Mouse (Mus musculus): ENCODE measurements around the gene Uba52. TPM values are rescaled to one million over a fixed set of nuclear protein-coding genes. Genes with fewer than 3 reads are reported as not detected.
"Not testable (repeated sequence)": the region's sequence is repeated elsewhere in the genome, so short reads cannot be mapped to it uniquely, and the experiment has no call there.

The Uba52 gene
- total and polyA plus RNA-seq, 2 experiments from 2014 or later = 402 to 736 TPM

DNA sequence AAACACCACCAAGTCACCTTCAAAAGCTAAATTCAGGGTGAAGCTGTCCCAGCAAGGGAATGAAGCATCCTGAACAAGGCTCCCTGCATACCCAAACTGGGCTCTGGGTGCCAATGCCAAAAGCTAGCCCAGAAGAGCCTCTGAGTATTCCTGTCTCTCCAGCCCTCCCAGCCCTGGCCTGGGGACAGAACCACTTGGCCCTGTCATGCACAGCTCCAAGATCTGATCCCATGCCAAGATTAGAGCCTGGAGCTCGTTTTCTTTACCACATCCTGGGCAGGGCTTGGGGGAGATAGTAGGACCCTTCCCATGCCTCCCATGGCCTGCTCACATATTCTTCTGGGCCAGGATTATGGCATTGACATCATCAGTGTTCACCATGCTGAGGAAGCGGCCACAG is 9.0 kb upstream of the Uba52 start:
- Histone ChIP-seq H3K27me3 (ENCODE audit: insufficient read depth, low read length) (no peaks in the 10 kb centered on the region), H3K27ac (ENCODE audit: low read depth, low read length) (no peak overlapping the region)
- TF ChIP-seq CTCF (IDR thresholded peaks at IDR 0.05) = no peak

DNA sequence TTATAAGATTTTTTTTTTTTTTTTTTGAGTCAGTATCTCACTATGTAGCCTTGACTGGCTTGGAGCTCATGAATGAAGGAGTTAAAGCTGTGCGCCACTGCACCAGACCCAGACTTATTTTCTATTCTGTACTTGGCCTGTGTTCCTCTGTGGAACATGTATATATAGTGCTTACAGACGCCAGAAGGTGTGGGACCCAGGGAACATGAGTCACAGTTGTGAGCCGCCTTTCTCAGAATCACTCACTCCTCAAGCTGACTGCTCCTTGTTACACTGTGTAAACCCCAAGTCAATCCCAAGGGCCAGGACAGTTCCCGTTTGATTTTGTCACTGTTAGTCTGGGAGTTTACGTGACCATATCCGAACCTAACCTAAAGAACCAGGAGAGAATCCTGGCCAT is 8.4 kb upstream of the Uba52 start:
- DNase-seq (ENCODE audit: low spot score) (no peak), ATAC-seq (ENCODE audit: low FRiP score) (no peak)
- 95% methylated on average over 6 of the region's 6 CpGs for WGBS
- TF ChIP-seq CTCF (IDR thresholded peaks at IDR 0.05) = no peak
- no peaks in the 10 kb centered on the region for H3K27me3 ChIP-seq (ENCODE audit: insufficient read depth, low read length)
- no peak overlapping the region for H3K4me3 ChIP-seq (ENCODE audit: low read depth, low read length)
- 0 out of 2 replicates have a peak, but pooled peaks cover 3% of the 10 kb centered on the region for H3K4me1 ChIP-seq (ENCODE audit: insufficient read depth, low read length)
- no peak overlapping the region for H3K4me2 ChIP-seq (ENCODE audit: low read depth, low read length, poor library complexity, severe bottlenecking)
- no peak overlapping the region for H3K27ac ChIP-seq (ENCODE audit: low read depth, low read length)
- H3K9me3 ChIP-seq (ENCODE audit: low read length) = no peaks in the 10 kb centered on the region
- peaks cover 22% of the 10 kb centered on the region for H3K36me3 ChIP-seq (ENCODE audit: insufficient read depth, low read length)
- H3K9ac ChIP-seq (replicated peaks; ENCODE audit: low read length, poor library complexity, severe bottlenecking) = no peak overlapping the region

More for the DNA sequence above, 9.0 kb upstream of the Uba52 start:
- peaks cover 22% of the 10 kb centered on the region for H3K36me3 ChIP-seq (ENCODE audit: insufficient read depth, low read length)
- no peak overlapping the region for H3K9ac ChIP-seq (replicated peaks; ENCODE audit: low read length, poor library complexity, severe bottlenecking)
- H3K4me3 ChIP-seq (ENCODE audit: low read depth, low read length) = no peak overlapping the region
- H3K4me2 ChIP-seq (ENCODE audit: low read depth, low read length, poor library complexity, severe bottlenecking) = no peak overlapping the region
- no peaks in the 10 kb centered on the region for H3K9me3 ChIP-seq (ENCODE audit: low read length)
- DNase-seq (ENCODE audit: low spot score) (no peak), ATAC-seq (ENCODE audit: low FRiP score) (no peak)
- 66% methylated on average over 2 of the region's 2 CpGs for WGBS
- H3K4me1 ChIP-seq (ENCODE audit: insufficient read depth, low read length) = 0 out of 2 replicates have a peak, but pooled peaks cover 3% of the 10 kb centered on the region

DNA sequence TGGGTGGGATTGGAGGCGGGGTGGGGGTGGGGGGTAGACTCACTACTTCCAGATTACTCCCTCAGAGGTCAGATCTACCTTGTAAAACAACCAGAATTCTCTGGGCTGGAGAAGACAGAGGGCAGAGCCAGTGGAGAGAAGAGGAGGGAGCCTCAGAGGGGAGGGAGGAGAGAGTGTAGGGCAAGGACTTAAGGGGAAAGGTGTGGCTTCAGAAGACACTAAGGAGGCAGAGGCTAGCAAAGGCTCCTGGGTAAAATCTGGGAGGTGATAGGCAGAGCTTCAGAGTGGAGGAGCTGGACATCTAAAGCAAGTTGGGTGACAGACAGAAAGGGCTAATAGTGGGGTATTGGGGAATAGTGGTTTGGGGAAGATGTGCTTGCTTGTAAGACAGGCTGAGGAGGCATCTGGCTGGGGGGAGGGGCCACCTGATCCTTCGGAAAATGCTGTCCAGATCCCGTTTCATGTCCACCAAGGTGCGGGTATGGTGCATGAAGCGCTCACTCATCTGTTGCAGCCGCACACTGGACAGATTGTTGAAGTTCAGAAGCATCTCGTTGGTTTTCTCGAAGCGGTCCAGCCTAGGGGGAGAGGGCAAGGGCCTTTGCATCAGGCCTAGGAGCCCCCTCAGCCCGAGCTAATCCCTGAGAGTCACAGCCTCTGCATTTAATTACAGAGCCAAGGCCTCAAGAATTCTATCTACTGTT is 7.5 kb upstream of the Uba52 start:
- 71% methylated on average over 10 of the region's 10 CpGs for WGBS
- Histone ChIP-seq H3K4me3 (ENCODE audit: low read depth, low read length) (no peak overlapping the region), H3K4me1 (ENCODE audit: insufficient read depth, low read length) (no peaks in the 10 kb centered on the region), H3K4me2 (ENCODE audit: low read depth, low read length, poor library complexity, severe bottlenecking) (no peak overlapping the region), H3K36me3 (ENCODE audit: insufficient read depth, low read length) (peaks cover 22% of the 10 kb centered on the region), H3K9me3 (ENCODE audit: low read length) (no peaks in the 10 kb centered on the region), H3K9ac (replicated peaks; ENCODE audit: low read length, poor library complexity, severe bottlenecking) (no peak overlapping the region), H3K27ac (ENCODE audit: low read depth, low read length) (no peak overlapping the region), H3K27me3 (ENCODE audit: insufficient read depth, low read length) (no peaks in the 10 kb centered on the region)
- DNase-seq (ENCODE audit: low spot score) = no peak
- no peak for ATAC-seq (ENCODE audit: low FRiP score)
- no peak for TF ChIP-seq CTCF (IDR thresholded peaks at IDR 0.05)

DNA sequence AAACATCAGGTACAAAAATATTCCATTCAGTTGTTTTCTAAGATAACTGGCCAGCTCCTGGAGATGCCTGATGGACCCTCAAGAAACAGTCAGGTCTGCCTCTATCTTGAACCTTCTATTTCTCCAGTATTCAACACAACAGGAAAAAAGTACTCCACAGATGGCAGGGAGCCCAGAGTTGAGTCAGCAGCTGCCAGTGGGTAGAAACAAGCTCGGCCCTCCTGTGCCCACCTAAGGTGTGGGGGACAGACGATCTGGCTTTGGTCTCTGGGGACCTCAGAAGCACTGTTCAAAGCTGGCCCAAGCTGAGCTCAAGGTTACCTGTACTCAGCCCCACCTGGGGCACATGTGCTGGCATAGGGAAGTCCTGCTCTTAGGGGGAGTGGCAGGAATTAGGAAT is 2.8 kb upstream of the Uba52 start:
- Histone ChIP-seq H3K9me3 (ENCODE audit: low read length) (no peaks in the 10 kb centered on the region), H3K27ac (ENCODE audit: low read depth, low read length) (no peak overlapping the region), H3K9ac (replicated peaks; ENCODE audit: low read length, poor library complexity, severe bottlenecking) (no peak overlapping the region), H3K27me3 (ENCODE audit: insufficient read depth, low read length) (no peaks in the 10 kb centered on the region), H3K4me1 (ENCODE audit: insufficient read depth, low read length) (peaks cover 7% of the 10 kb centered on the region; the same call in 1 of the 2 replicates), H3K4me3 (ENCODE audit: low read depth, low read length) (no peak overlapping the region), H3K36me3 (ENCODE audit: insufficient read depth, low read length) (peaks cover 16% of the 10 kb centered on the region), H3K4me2 (ENCODE audit: low read depth, low read length, poor library complexity, severe bottlenecking) (no peak overlapping the region)
- DNase-seq (ENCODE audit: low spot score) (no peak), ATAC-seq (ENCODE audit: low FRiP score) (no peak)
- 65% methylated on average over 2 of the region's 2 CpGs for WGBS
- no peak for TF ChIP-seq CTCF (IDR thresholded peaks at IDR 0.05)

DNA sequence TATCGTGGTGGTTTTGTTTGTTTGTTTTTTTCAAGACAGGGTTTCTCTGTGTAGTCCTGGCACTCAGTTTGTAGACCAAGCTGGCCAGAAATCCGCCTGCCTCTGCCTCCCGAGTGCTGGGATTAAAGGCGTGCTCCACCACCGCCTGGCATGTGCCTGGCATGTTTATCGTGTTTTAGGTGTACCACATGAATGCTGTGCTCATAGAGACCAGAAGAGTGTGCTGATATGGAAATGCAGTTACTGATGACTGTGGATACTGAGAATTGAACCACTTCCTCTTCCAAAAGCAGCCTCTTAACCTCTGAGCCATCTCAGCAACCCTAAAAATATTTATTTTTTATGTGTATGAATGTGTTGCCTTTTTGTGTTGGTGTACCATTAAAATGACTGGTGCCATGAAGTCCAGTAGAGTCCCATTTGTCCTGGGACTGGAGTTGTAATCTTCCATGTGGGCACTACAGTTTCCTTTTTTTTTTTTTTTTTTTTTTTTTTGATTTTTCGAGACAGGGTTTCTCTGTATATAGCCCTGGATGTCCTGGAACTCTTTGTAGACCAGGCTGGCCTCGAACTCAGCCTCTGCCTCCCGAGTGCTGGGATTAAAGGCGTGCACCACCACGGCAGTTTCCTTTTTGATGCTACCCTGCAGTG is 1.8 kb upstream of the Uba52 start:
- no peak overlapping the region for H3K9ac ChIP-seq (replicated peaks; ENCODE audit: low read length, poor library complexity, severe bottlenecking)
- no peak overlapping the region for H3K27ac ChIP-seq (ENCODE audit: low read depth, low read length)
- no peak overlapping the region for H3K4me2 ChIP-seq (ENCODE audit: low read depth, low read length, poor library complexity, severe bottlenecking)
- peaks cover 7% of the 10 kb centered on the region; the same call in 1 of the 2 replicates for H3K4me1 ChIP-seq (ENCODE audit: insufficient read depth, low read length)
- DNase-seq (ENCODE audit: low spot score) = no peak
- no peaks in the 10 kb centered on the region for H3K27me3 ChIP-seq (ENCODE audit: insufficient read depth, low read length)
- H3K36me3 ChIP-seq (ENCODE audit: insufficient read depth, low read length) = peaks cover 16% of the 10 kb centered on the region
- H3K4me3 ChIP-seq (ENCODE audit: low read depth, low read length) = no peak overlapping the region
- H3K9me3 ChIP-seq (ENCODE audit: low read length) = no peaks in the 10 kb centered on the region
- TF ChIP-seq CTCF (IDR thresholded peaks at IDR 0.05) = no peak
- no peak for ATAC-seq (ENCODE audit: low FRiP score)
- 93% methylated on average over 11 of the region's 11 CpGs for WGBS

DNA sequence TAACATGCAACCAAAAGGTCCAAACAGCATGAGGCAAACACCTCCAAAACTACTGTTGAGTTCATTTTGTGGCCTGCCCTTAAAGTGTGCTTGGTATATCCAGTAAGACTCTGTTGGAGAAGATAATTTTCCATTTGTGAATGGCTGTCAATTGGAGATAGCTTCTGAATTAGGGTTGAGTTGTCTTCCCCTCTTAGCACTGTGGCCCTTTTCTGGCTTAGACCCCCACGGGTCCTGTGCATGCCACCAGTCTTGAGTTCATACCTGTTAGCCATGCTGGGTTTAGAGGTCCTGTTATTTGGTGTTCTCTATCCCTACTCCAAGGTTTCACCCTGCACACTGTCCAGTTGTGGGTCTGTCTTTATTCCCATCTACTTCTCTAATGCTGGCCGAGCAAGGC is 1.2 kb upstream of the Uba52 start:
- no peak for TF ChIP-seq CTCF (IDR thresholded peaks at IDR 0.05)
- WGBS = 98% methylated on average over 2 of the region's 2 CpGs
- ATAC-seq (ENCODE audit: low FRiP score) = no peak

DNA sequence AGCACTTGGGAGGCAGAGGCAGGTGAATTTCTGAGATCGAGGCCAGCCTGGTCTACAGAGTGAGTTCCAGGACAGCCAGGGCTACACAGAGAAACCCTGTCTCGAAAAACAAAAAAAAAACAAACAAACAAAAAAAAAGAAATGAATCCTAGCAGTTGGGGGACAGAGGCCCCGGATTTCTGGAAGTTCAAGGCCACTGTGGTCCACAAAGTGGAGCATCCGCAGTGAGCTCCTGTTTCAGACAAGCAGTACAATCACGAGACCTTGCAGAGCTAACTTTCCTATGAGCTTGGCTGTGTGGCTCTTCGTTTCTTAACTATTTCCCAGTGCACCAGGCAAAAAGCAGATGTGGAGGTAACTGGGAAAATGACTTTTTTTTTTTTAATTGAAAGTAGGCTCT is 573 bp upstream of the Uba52 start:
- not testable (repeated sequence) for H3K4me1 ChIP-seq (ENCODE audit: insufficient read depth, low read length); H3K27me3 ChIP-seq (ENCODE audit: insufficient read depth, low read length); H3K9me3 ChIP-seq (ENCODE audit: low read length); H3K9ac ChIP-seq (replicated peaks; ENCODE audit: low read length, poor library complexity, severe bottlenecking); H3K36me3 ChIP-seq (ENCODE audit: insufficient read depth, low read length); DNase-seq (ENCODE audit: low spot score); ATAC-seq (ENCODE audit: low FRiP score)
- peak overlapping the region; percentile 96; the same call in 1 of the 2 replicates for H3K4me2 ChIP-seq (ENCODE audit: low read depth, low read length, poor library complexity, severe bottlenecking)
- H3K27ac ChIP-seq (ENCODE audit: low read depth, low read length) = peak overlapping the region; percentile 93; the same call in 1 of the 2 replicates
- 88% methylated on average over 6 of the region's 6 CpGs for WGBS
- peak overlapping the region; percentile 69; the same call in 1 of the 2 replicates for H3K4me3 ChIP-seq (ENCODE audit: low read depth, low read length)

More for the DNA sequence above, 1.2 kb upstream of the Uba52 start:
- Histone ChIP-seq H3K27ac (ENCODE audit: low read depth, low read length) (no peak overlapping the region), H3K27me3 (ENCODE audit: insufficient read depth, low read length) (no peaks in the 10 kb centered on the region), H3K36me3 (ENCODE audit: insufficient read depth, low read length) (peaks cover 14% of the 10 kb centered on the region; the same call in 1 of the 2 replicates), H3K9me3 (ENCODE audit: low read length) (no peaks in the 10 kb centered on the region), H3K4me2 (ENCODE audit: low read depth, low read length, poor library complexity, severe bottlenecking) (no peak overlapping the region), H3K4me3 (ENCODE audit: low read depth, low read length) (no peak overlapping the region), H3K4me1 (ENCODE audit: insufficient read depth, low read length) (peaks cover 7% of the 10 kb centered on the region; the same call in 1 of the 2 replicates), H3K9ac (replicated peaks; ENCODE audit: low read length, poor library complexity, severe bottlenecking) (no peak overlapping the region)
- DNase-seq (ENCODE audit: low spot score) = no peak
